Mouse (Mus musculus) E14TG2a.4 (cell line): ENCODE results near the gene Cmpk1.

ENCODE experiments used
- H3K27me3 ChIP-seq: 2 replicates; pipeline ENCODE4 v1.6.1; 2014; ENCODE audit warnings: low read length, control low read depth; ENCODE audit not compliant: insufficient read depth
- H3K36me3 ChIP-seq: 2 replicates; pipeline ENCODE4 v1.6.1; 2014; ENCODE audit warnings: low read length, control low read depth; ENCODE audit not compliant: insufficient read depth
- H3K4me1 ChIP-seq: replicated peaks from 2 replicates; pipeline ENCODE4 v1.6.1; 2014; ENCODE audit warnings: low read depth, low read length, control low read depth
- H3K4me3 ChIP-seq: replicated peaks from 2 replicates; pipeline ENCODE4 v1.5.1; 2014; ENCODE audit warnings: mild to moderate bottlenecking, low read length
- H3K9me3 ChIP-seq: 2 replicates; pipeline ENCODE4 v1.6.1; 2014; ENCODE audit warnings: low read length, control low read depth
- CTCF ChIP-seq: conservative IDR thresholded peaks from 2 replicates; pipeline ENCODE4 v1.5.1; 2014; ENCODE audit warnings: low read length
- NANOG ChIP-seq: IDR thresholded peaks from 2 replicates; pipeline ENCODE4 v1.6.1; 2014; ENCODE audit warnings: borderline replicate concordance, low read length, mixed read lengths
- POU5F1 ChIP-seq: IDR thresholded peaks from 2 replicates; pipeline ENCODE4 v1.6.1; 2014; ENCODE audit warnings: low read length, borderline replicate concordance

Cmpk1 gene

DNA sequence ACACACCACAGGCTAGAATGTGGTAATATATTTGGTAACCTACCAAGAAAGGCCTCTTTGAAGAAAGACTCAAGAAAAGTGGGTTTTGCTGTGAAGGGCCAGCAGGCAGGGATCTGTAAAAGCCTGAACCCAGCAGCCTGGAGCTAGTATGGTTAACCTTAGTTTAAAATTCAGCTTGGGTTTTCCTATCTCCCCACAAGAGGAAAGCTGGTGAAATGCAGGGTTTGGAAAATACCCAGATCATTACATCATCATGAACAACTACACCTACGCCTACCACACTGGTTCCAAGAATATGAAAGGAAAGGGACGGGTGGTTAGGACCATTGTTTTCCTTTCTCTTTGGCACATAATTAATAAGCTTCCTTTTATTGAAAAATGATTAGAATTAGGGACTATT, 28.8 kb downstream of the Cmpk1 start:
- Histone ChIP-seq H3K4me3 (no peak overlapping the region), H3K27me3 (no peaks in the 10 kb centered on the region), H3K4me1 (peaks cover 9% of the 10 kb centered on the region; the same call in 1 of the 2 replicates), H3K9me3 (no peaks in the 10 kb centered on the region), H3K36me3 (peaks cover 16% of the 10 kb centered on the region)
- TF ChIP-seq NANOG (no peak), POU5F1 (no peak), CTCF (no peak)

DNA sequence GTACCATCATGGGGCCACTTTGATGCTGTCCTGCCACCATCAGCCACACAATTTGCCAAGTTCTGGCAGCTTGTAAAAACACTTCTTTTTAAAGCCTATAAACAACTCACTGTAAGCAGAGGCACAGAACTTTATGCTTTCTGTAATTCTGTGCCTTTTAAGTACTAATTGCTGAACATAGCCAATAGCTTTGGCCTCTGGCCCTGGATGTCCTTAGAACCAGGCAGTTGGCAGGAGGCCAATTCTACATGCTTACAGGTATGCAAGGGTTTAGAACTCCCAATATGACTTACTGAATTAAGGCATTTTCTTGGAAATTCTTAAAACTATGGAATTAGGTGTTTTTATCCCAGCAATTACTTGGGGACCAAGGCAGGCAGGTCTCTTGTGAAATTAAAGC, 29.6 kb downstream of the Cmpk1 start:
- Histone ChIP-seq H3K4me3 (no peak overlapping the region), H3K4me1 (peaks cover 2% of the 10 kb centered on the region; the same call in 1 of the 2 replicates), H3K36me3 (peaks cover 8% of the 10 kb centered on the region), H3K27me3 (no peaks in the 10 kb centered on the region), H3K9me3 (no peaks in the 10 kb centered on the region)
- TF ChIP-seq CTCF, result no peak
- no peak for TF ChIP-seq NANOG
- TF ChIP-seq POU5F1, result no peak

DNA sequence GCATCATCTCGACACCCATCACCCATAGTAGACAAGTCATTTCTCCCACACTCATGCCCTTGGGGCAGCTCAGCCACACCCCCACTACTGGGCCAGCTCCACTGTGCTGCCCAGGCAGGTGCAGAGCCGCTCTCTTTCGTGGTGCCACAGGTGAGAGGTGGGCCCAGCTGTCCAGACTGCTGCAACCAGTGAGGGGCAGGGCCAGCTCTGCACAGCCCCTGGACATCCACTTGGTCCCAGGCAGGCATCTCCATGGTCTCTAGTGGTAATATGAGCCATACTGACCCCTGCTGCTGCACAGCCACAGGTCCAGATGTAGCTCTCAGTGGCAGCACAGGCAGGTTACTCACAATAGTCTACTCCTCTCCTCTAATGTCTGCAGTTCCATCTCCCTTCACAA, 33.9 kb downstream of the Cmpk1 start:
- H3K36me3 ChIP-seq, result no peaks in the 10 kb centered on the region
- H3K9me3 ChIP-seq, result no peaks in the 10 kb centered on the region
- no peak for TF ChIP-seq POU5F1
- no peak for TF ChIP-seq NANOG
- TF ChIP-seq CTCF, result no peak
- H3K27me3 ChIP-seq, result peaks cover 13% of the 10 kb centered on the region
- H3K4me3 ChIP-seq, result no peak overlapping the region
- H3K4me1 ChIP-seq, result no peaks in the 10 kb centered on the region

DNA sequence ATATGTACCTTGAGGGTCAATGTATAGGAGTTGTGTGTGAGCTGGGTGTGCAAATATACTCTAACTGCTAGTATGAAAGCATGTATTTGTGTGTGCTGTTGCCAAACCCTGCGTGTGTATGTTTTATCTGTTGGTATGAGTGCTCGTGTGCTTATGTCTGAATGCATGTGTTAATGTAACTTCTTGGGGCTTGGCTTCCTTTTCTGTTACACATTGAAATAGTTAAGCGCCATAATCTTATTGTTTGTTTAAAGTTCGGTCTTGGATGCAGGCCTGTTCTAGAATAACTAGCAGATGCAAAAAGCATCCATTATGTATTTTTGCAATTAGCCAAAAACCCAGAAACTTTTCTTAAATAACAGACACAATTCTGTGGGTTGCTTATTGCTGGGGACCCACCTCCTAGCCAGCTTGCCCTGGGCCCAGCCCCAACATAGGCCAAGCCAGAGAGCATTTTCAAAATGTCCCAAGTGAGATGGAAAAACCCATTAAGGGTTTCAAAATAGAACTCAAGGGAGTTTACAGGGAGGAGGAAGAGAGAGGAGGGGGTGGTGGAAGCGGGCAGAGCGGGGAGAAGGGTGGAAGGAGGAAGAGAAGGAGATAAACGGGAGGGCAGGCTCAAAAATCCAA, 39.1 kb downstream of the Cmpk1 start:
- Histone ChIP-seq H3K27me3 (peaks cover 23% of the 10 kb centered on the region), H3K4me1 (no peaks in the 10 kb centered on the region), H3K36me3 (no peaks in the 10 kb centered on the region), H3K9me3 (no peaks in the 10 kb centered on the region), H3K4me3 (no peak overlapping the region)
- TF ChIP-seq POU5F1 (no peak), CTCF (no peak), NANOG (no peak)

DNA sequence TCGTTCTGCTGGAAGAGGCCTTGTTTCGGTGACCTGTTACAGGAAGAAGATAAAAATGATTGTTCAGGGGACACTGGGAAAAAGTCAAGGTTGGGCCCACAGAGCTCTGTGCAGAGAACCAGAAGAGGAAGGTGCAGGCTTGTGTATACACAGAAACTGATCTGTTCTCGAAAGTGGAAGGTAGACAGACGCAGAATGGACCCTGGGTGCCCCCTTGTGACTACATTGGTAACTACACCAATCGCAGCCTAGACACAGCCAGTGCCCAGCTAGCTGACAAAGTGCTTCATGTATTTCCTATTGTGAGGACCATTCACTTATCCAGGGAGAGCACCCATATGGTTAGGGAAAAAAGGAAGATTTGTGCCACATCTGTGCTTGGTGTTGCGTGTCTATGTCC, 39.6 kb downstream of the Cmpk1 start:
- Histone ChIP-seq H3K4me1 (0 out of 2 replicates have a peak, but pooled peaks cover under 1% of the 10 kb centered on the region), H3K9me3 (no peaks in the 10 kb centered on the region), H3K4me3 (no peak overlapping the region), H3K36me3 (no peaks in the 10 kb centered on the region), H3K27me3 (peaks cover 23% of the 10 kb centered on the region)
- TF ChIP-seq CTCF (peak; percentile 77), NANOG (no peak)

DNA sequence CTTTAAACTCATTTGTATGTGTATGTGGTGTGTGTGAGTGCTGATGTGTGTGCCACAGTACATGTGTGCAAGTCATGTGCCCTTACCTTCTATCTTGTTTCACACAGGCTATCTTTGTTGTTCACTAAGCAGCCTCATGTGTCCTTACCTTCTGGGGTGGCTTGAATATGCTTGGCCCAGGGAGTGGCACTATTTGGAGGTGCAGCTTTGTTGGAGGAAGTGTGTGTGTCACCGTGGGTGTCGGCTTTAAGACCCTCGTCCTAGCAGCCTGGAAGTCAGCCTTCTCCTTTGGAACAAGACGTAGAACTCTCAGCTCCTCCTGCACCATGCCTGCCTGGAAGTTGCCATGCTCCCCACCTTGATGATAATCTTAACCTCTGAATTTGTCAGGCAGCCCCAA, 40.6 kb downstream of the Cmpk1 start:
- no peak for TF ChIP-seq POU5F1
- no peak for TF ChIP-seq CTCF
- TF ChIP-seq NANOG, result no peak
- H3K4me3 ChIP-seq, result no peak overlapping the region
- no peaks in the 10 kb centered on the region for H3K36me3 ChIP-seq
- H3K27me3 ChIP-seq, result peaks cover 23% of the 10 kb centered on the region
- H3K9me3 ChIP-seq, result no peaks in the 10 kb centered on the region
- 0 out of 2 replicates have a peak, but pooled peaks cover 3% of the 10 kb centered on the region for H3K4me1 ChIP-seq

DNA sequence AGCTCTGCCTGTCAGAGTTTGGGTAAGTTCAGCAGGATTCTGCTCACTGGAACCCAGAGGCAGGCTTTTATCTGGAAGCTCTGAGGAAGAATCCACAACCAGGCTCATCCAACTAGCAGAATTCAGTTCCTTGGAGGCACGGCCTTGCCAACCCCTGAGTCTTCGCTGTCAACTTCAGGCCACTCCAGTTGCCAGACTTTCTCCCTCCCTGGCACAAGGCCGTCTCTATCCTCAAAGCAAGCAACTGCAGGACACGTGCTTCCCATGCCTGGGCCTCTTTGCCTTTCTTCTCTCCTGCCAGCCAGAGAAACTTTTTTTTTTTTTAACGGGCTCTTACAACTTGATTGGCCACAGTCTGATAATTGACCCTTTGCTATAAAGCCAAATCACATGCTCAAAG, 42.0 kb downstream of the Cmpk1 start:
- Histone ChIP-seq H3K36me3 (no peaks in the 10 kb centered on the region), H3K4me3 (no peak overlapping the region), H3K27me3 (peaks cover 27% of the 10 kb centered on the region), H3K4me1 (0 out of 2 replicates have a peak, but pooled peaks cover 3% of the 10 kb centered on the region), H3K9me3 (no peaks in the 10 kb centered on the region)
- TF ChIP-seq POU5F1, result no peak
- no peak for TF ChIP-seq CTCF
- no peak for TF ChIP-seq NANOG

DNA sequence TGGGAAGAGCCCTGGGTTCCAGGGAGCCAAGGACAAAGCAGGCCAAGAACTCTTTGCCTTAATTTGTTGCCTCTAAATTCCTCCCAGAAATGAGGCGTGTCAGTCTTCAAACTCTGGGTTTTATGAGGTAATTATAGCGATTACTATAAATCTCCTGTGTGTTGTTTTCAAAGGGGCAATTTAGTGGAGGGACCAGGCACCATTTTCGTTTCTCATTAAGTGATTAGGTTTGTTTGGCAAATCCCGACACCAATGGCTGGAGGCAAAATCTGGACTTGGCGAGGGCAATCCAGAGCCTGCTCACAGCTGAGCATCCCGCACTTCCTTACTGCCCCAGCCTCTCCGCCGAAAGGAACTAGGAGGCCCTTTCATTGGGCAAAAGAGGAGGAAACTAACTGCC, 44.5 kb downstream of the Cmpk1 start:
- Histone ChIP-seq H3K36me3 (no peaks in the 10 kb centered on the region), H3K27me3 (peaks cover 29% of the 10 kb centered on the region), H3K4me1 (0 out of 2 replicates have a peak, but pooled peaks cover 3% of the 10 kb centered on the region), H3K4me3 (no peak overlapping the region), H3K9me3 (no peaks in the 10 kb centered on the region)
- no peak for TF ChIP-seq POU5F1
- TF ChIP-seq CTCF, result no peak
- TF ChIP-seq NANOG, result no peak

DNA sequence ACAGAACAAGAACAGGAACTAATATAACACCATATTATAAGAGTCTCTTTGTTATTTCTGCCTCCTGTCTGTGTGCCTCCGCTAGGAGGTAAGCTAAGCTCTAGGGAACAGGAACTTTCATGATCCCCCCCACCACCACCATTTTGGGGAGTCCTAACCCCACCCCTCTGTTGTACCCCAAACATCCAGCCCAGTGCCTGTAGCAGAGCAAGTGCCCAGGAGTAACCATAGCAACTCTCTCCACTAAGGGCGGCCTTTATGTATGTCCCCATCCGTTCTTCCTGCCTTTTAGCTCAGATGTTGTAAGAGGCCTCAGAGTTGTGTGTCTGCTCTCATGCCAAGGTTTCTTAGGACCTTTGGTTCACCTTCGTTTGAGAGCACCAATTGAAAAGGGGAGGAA, 44.9 kb downstream of the Cmpk1 start:
- H3K4me3 ChIP-seq, result no peak overlapping the region
- no peaks in the 10 kb centered on the region for H3K36me3 ChIP-seq
- H3K4me1 ChIP-seq, result 0 out of 2 replicates have a peak, but pooled peaks cover 3% of the 10 kb centered on the region
- no peak for TF ChIP-seq NANOG
- TF ChIP-seq CTCF, result no peak
- TF ChIP-seq POU5F1, result no peak
- peaks cover 33% of the 10 kb centered on the region for H3K27me3 ChIP-seq
- H3K9me3 ChIP-seq, result no peaks in the 10 kb centered on the region

DNA sequence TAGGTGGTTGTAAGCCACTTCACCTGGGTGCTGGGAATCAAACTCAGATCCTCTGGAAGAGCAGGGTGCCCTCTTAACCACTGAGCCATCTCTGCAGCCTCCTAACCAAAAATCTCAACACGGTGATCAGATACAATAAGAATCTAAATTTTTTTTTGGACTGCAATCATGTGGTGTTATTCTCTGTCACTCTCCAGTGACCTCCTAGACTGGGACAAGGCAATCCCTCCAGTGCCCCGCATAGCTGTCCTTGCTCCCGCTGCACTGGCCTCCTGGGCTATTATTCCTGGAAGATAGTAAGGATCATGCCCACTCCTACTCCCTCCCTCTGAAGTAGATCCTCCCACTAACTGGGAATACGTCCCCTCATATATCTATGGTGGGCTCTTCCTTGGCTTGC, 45.7 kb downstream of the Cmpk1 start:
- Histone ChIP-seq H3K27me3 (peaks cover 32% of the 10 kb centered on the region), H3K9me3 (no peaks in the 10 kb centered on the region), H3K4me3 (no peak overlapping the region), H3K4me1 (0 out of 2 replicates have a peak, but pooled peaks cover 3% of the 10 kb centered on the region), H3K36me3 (no peaks in the 10 kb centered on the region)
- TF ChIP-seq NANOG (no peak), POU5F1 (no peak), CTCF (no peak)
